Comparison of ENCODE assay signal across 8 mouse cellular contexts in genomic region chr5:115341314-115342165, GRCm38 (mm10). TPM values are rescaled to one million over a fixed set of nuclear protein-coding genes. Genes with fewer than 3 reads are reported as not detected.
DNase-seq lines count a peak whose midpoint lies in the region; ATAC-seq and TF ChIP-seq lines count a peak whose summit lies in the region.

No protein-coding gene starts in this region.

- no peaks in the 10 kb centered on the region for H3K9me3 ChIP-seq in heart, embryonic 11.5 days (replicated peaks; ENCODE audit: control insufficient read depth, low read length)
- no peaks in the 10 kb centered on the region for H3K9me3 ChIP-seq in E14TG2a.4 (ENCODE audit: low read length)
- H3K9me3 ChIP-seq in forebrain, embryonic 16.5 days (ENCODE audit: control insufficient read depth, low read length) = no peaks in the 10 kb centered on the region
- no peaks in the 10 kb centered on the region for H3K9me3 ChIP-seq in liver, postnatal 0 days (ENCODE audit: low read length)

- intact Hi-C loops in heart, postnatal 14 days (cut with DNase I) = loop anchor here (2.0 to 10.0 kb wide), 3 partner anchors 41 to 217 kb away; partner anchors contain the start of gene Dynll1
- intact Hi-C loops in gastrocnemius, postnatal 14 days (cut with DNase I; ENCODE audit: low total_unique reads) = no loop called here

- peak overlapping the region; percentile 90 for H3K4me3 ChIP-seq in heart, embryonic 11.5 days (ENCODE audit: low read depth, low read length)
- H3K4me3 ChIP-seq in E14TG2a.4 (replicated peaks; ENCODE audit: low read length) = peak overlapping the region; percentile 98
- peak overlapping the region; percentile 98 for H3K4me3 ChIP-seq in forebrain, embryonic 16.5 days (replicated peaks; ENCODE audit: low read length)
- peak overlapping the region; percentile 95 for H3K4me3 ChIP-seq in liver, postnatal 0 days (ENCODE audit: low read depth, low read length)

- peak overlapping the region; percentile 76; the same call in 1 of the 2 replicates for H3K27ac ChIP-seq in heart, embryonic 11.5 days (ENCODE audit: low read depth, low read length)
- H3K27ac ChIP-seq in forebrain, embryonic 16.5 days (ENCODE audit: low read length) = peak overlapping the region; percentile 78; the same call in 1 of the 2 replicates
- H3K27ac ChIP-seq in liver, postnatal 0 days (ENCODE audit: low read depth) = peak overlapping the region; percentile 89

- peaks cover 29% of the 10 kb centered on the region for H3K36me3 ChIP-seq in heart, embryonic 11.5 days (ENCODE audit: control insufficient read depth, insufficient read depth, low read length)
- peaks cover 59% of the 10 kb centered on the region for H3K36me3 ChIP-seq in E14TG2a.4 (ENCODE audit: insufficient read depth, low read length)
- H3K36me3 ChIP-seq in forebrain, embryonic 16.5 days (ENCODE audit: control insufficient read depth, insufficient read depth) = peaks cover 26% of the 10 kb centered on the region
- peaks cover 38% of the 10 kb centered on the region for H3K36me3 ChIP-seq in liver, postnatal 0 days (replicated peaks; ENCODE audit: insufficient read depth, low read length)

- TF ChIP-seq CTCF in E14TG2a.4 (conservative IDR thresholded peaks at IDR 0.05; ENCODE audit: low read length) = no peak
- TF ChIP-seq CTCF in liver, postnatal 0 days (IDR thresholded peaks at IDR 0.05; ENCODE audit: low read depth) = no peak

- ATAC-seq in heart, embryonic 11.5 days (replicated peaks; ENCODE audit: insufficient number of reproducible peaks, low FRiP score, low TSS enrichment) = peak; percentile 28
- ATAC-seq in forebrain, embryonic 16.5 days = peak; percentile 61
- peak; percentile 46 for ATAC-seq in liver, postnatal 0 days

- peaks cover 9% of the 10 kb centered on the region; the same call in 1 of the 2 replicates for H3K4me1 ChIP-seq in heart, embryonic 11.5 days (ENCODE audit: control insufficient read depth, insufficient read depth, low read length)
- peaks cover 58% of the 10 kb centered on the region for H3K4me1 ChIP-seq in E14TG2a.4 (replicated peaks; ENCODE audit: low read depth, low read length)
- H3K4me1 ChIP-seq in forebrain, embryonic 16.5 days (replicated peaks; ENCODE audit: control insufficient read depth, insufficient read depth, low read length) = peaks cover 15% of the 10 kb centered on the region
- H3K4me1 ChIP-seq in liver, postnatal 0 days (ENCODE audit: insufficient read depth) = peaks cover 18% of the 10 kb centered on the region

- H3K27me3 ChIP-seq in heart, embryonic 11.5 days (ENCODE audit: control insufficient read depth, insufficient read depth, low read length) = no peaks in the 10 kb centered on the region
- no peaks in the 10 kb centered on the region for H3K27me3 ChIP-seq in E14TG2a.4 (ENCODE audit: insufficient read depth, low read length)
- H3K27me3 ChIP-seq in forebrain, embryonic 16.5 days (replicated peaks; ENCODE audit: control insufficient read depth, insufficient read depth, low read length) = no peaks in the 10 kb centered on the region
- no peaks in the 10 kb centered on the region for H3K27me3 ChIP-seq in liver, postnatal 0 days (ENCODE audit: insufficient read depth, low read length)

- peak overlapping the region; percentile 84 for H3K4me2 ChIP-seq in heart, embryonic 11.5 days
- H3K4me2 ChIP-seq in forebrain, embryonic 16.5 days (ENCODE audit: low read length) = peak overlapping the region; percentile 81
- peak overlapping the region; percentile 81 for H3K4me2 ChIP-seq in liver, postnatal 0 days (ENCODE audit: low read depth, low read length)

- WGBS in heart, embryonic 11.5 days (ENCODE audit: insufficient replicate concordance) = 10% methylated on average over 36 of the region's 36 CpGs
- WGBS in forebrain, embryonic 16.5 days = 12% methylated on average over 36 of the region's 36 CpGs
- WGBS in liver, postnatal 0 days (ENCODE audit: insufficient replicate concordance) = 7% methylated on average over 36 of the region's 36 CpGs

- DNase-seq in heart, postnatal 14 days = no peak
- no peak for DNase-seq in liver, postnatal 0 days
- DNase-seq in thymus, postnatal 36 days = no peak
- no peak for DNase-seq in gastrocnemius, postnatal 14 days
- no peak for DNase-seq in adrenal gland, postnatal 36 days

- no peak for TF ChIP-seq EP300 in liver, postnatal 0 days (IDR thresholded peaks at IDR 0.05; ENCODE audit: low read depth)

- peak overlapping the region; percentile 96 for H3K9ac ChIP-seq in heart, embryonic 11.5 days (ENCODE audit: low read depth, low read length)
- peak overlapping the region; percentile 96 for H3K9ac ChIP-seq in forebrain, embryonic 16.5 days (replicated peaks; ENCODE audit: low read depth, low read length)
- H3K9ac ChIP-seq in liver, postnatal 0 days (replicated peaks) = peak overlapping the region; percentile 93

RNA-seq across cellular contexts. Expression of gene Triap1, which starts 0.5 kb away (rescaled TPM):
- 40.4 and 43.9 TPM in 2 replicates for polyA plus RNA-seq in heart, embryonic 11.5 days (2014; fragmentation: Nextera tagmentation; extraction: Ambion mirVana)
- 10 to 100 TPM; 21.1 to 23.1 TPM for total RNA-seq in heart, postnatal 14 days (2021)
- 59.9 and 62.3 TPM in 2 replicates for polyA plus RNA-seq in forebrain, embryonic 16.5 days (2015; fragmentation: Nextera tagmentation; extraction: Ambion mirVana)
- 20.3 and 24.2 TPM in 2 replicates for polyA plus RNA-seq in liver, postnatal 0 days (2015; fragmentation: Nextera tagmentation; extraction: Ambion mirVana)
- total RNA-seq in gastrocnemius, postnatal 14 days (2021) = 10 to 100 TPM; 12.4 to 15.2 TPM
- total RNA-seq in adrenal gland, postnatal 36 days (2021) = 10 to 100 TPM; 32.4 to 47.5 TPM

RNA-seq across cellular contexts. Expression of gene Gatc, which starts 0.6 kb away (rescaled TPM):
- 27.0 and 31.0 TPM in 2 replicates for polyA plus RNA-seq in heart, embryonic 11.5 days (2014; fragmentation: Nextera tagmentation; extraction: Ambion mirVana)
- total RNA-seq in heart, postnatal 14 days (2021) = 10 to 100 TPM; 16.0 to 17.0 TPM
- 35.9 and 40.7 TPM in 2 replicates for polyA plus RNA-seq in forebrain, embryonic 16.5 days (2015; fragmentation: Nextera tagmentation; extraction: Ambion mirVana)
- polyA plus RNA-seq in liver, postnatal 0 days (2015; fragmentation: Nextera tagmentation; extraction: Ambion mirVana) = 11.7 and 12.1 TPM in 2 replicates
- 10 to 100 TPM; 18.8 to 19.7 TPM for total RNA-seq in gastrocnemius, postnatal 14 days (2021)
- 10 to 100 TPM; 17.7 to 21.7 TPM for total RNA-seq in adrenal gland, postnatal 36 days (2021)

RNA-seq across cellular contexts. Expression of gene Cox6a1, which starts 7.2 kb away (rescaled TPM):
- polyA plus RNA-seq in heart, embryonic 11.5 days (2014; fragmentation: Nextera tagmentation; extraction: Ambion mirVana) = 1,289 and 1,331 TPM in 2 replicates
- total RNA-seq in heart, postnatal 14 days (2021) = 100 to 1,000 TPM; 367 to 372 TPM
- 864 and 925 TPM in 2 replicates for polyA plus RNA-seq in forebrain, embryonic 16.5 days (2015; fragmentation: Nextera tagmentation; extraction: Ambion mirVana)
- polyA plus RNA-seq in liver, postnatal 0 days (2015; fragmentation: Nextera tagmentation; extraction: Ambion mirVana) = 936 and 952 TPM in 2 replicates
- total RNA-seq in gastrocnemius, postnatal 14 days (2021) = 100 to 1,000 TPM; 105 to 114 TPM
- 1,000 to 10,000 TPM; 1,319 to 1,418 TPM for total RNA-seq in adrenal gland, postnatal 36 days (2021)

RNA-seq across cellular contexts. Expression of gene Srsf9, which starts 14.6 kb away (rescaled TPM):
- polyA plus RNA-seq in heart, embryonic 11.5 days (2014; fragmentation: Nextera tagmentation; extraction: Ambion mirVana) = 140 and 149 TPM in 2 replicates
- 10 to 100 TPM; 26.3 to 26.9 TPM for total RNA-seq in heart, postnatal 14 days (2021)
- 165 and 183 TPM in 2 replicates for polyA plus RNA-seq in forebrain, embryonic 16.5 days (2015; fragmentation: Nextera tagmentation; extraction: Ambion mirVana)
- 86.0 and 90.6 TPM in 2 replicates for polyA plus RNA-seq in liver, postnatal 0 days (2015; fragmentation: Nextera tagmentation; extraction: Ambion mirVana)
- total RNA-seq in gastrocnemius, postnatal 14 days (2021) = 10 to 100 TPM; 14.5 to 15.9 TPM
- 10 to 100 TPM; 73.7 to 77.0 TPM for total RNA-seq in adrenal gland, postnatal 36 days (2021)

RNA-seq across cellular contexts. Expression of gene Dynll1, which starts 40.7 kb away (rescaled TPM):
- polyA plus RNA-seq in heart, embryonic 11.5 days (2014; fragmentation: Nextera tagmentation; extraction: Ambion mirVana) = 1,523 and 1,540 TPM in 2 replicates
- total RNA-seq in heart, postnatal 14 days (2021) = 100 to 1,000 TPM; 135 to 185 TPM
- 1,337 and 1,455 TPM in 2 replicates for polyA plus RNA-seq in forebrain, embryonic 16.5 days (2015; fragmentation: Nextera tagmentation; extraction: Ambion mirVana)
- 388 and 399 TPM in 2 replicates for polyA plus RNA-seq in liver, postnatal 0 days (2015; fragmentation: Nextera tagmentation; extraction: Ambion mirVana)
- total RNA-seq in gastrocnemius, postnatal 14 days (2021) = 100 to 1,000 TPM in 1 of 2 experiments, 10 to 100 TPM in 1; 84.8 to 138 TPM
- 100 to 1,000 TPM; 211 to 322 TPM for total RNA-seq in adrenal gland, postnatal 36 days (2021)
